Mouse (Mus musculus): Measurements from ENCODE around the gene Mettl22. TPM values are rescaled to one million over a fixed set of nuclear protein-coding genes. Genes with fewer than 3 reads are reported as not detected.

Gene Mettl22
- 29.3 TPM in 2 replicates for polyA plus RNA-seq (2015; fragmentation: Nextera tagmentation; extraction: Ambion mirVana)

GRCm38 (mm10) chr16:8470603-8471481 is at the start of gene Mettl22:
TSS of gene Mettl22 (plus strand) at chr16:8470788.

GRCm38 (mm10) chr16:8424971-8425330 is 45.6 kb upstream of the Mettl22 start, which contains the start of gene Tmem114:
TSS of gene Tmem114 (minus strand) at chr16:8425136.

GRCm38 (mm10) chr16:8513236-8513906 is 42.8 kb downstream of the Mettl22 start, which contains the start of gene Abat:
TSS of gene Abat (plus strand) at chr16:8513429.

Other genes with a start within 250 kb of the Mettl22 start
- gene Tmem114, start 45.7 kb upstream of the Mettl22 start, polyA plus RNA-seq (2015; fragmentation: Nextera tagmentation; extraction: Ambion mirVana): 0.08 TPM in 1 of 2 replicates, not detected in the other
- gene Abat, start 42.6 kb downstream of the Mettl22 start, polyA plus RNA-seq (2015; fragmentation: Nextera tagmentation; extraction: Ambion mirVana): 24.2 and 24.9 TPM in 2 replicates
- 26.1 and 46.1 TPM in 2 replicates for gene Pmm2, start 166.9 kb downstream of the Mettl22 start, polyA plus RNA-seq (2015; fragmentation: Nextera tagmentation; extraction: Ambion mirVana)
- 7.5 and 11.6 TPM in 2 replicates for gene Tmem186, start 166.9 kb downstream of the Mettl22 start, polyA plus RNA-seq (2015; fragmentation: Nextera tagmentation; extraction: Ambion mirVana)
- gene Carhsp1, start 201.4 kb downstream of the Mettl22 start, polyA plus RNA-seq (2015; fragmentation: Nextera tagmentation; extraction: Ambion mirVana): 87.2 and 89.8 TPM in 2 replicates
- gene Gm5767, start 210.0 kb downstream of the Mettl22 start, polyA plus RNA-seq (2015; fragmentation: Nextera tagmentation; extraction: Ambion mirVana): 0.32 TPM in 1 of 2 replicates, not detected in the other

All from adrenal gland, postnatal 0 days (tissue).